Comparison of ENCODE assay signal across 1 mouse cellular context in genomic region chr17:25270795-25271335, GRCm38 (mm10).
TF ChIP-seq lines count a peak whose summit lies in the region.

No protein-coding gene starts in this region.

TF ChIP-seq in MEL, 35 proteins besides CTCF, POLR2A, EP300 and RAD21:
- no peak for TF ChIP-seq HCFC1 (IDR thresholded peaks at IDR 0.05; ENCODE audit: low read depth, low read length)
- no peak for TF ChIP-seq JUND (IDR thresholded peaks at IDR 0.05; ENCODE audit: low read depth, low read length)
- TF ChIP-seq GATA1 (IDR thresholded peaks at IDR 0.05; ENCODE audit: low read depth, low read length) = no peak
- TF ChIP-seq POLR2AphosphoS5 (IDR thresholded peaks at IDR 0.05; ENCODE audit: borderline replicate concordance, low read depth, low read length) = no peak
- no peak for TF ChIP-seq GABPA (IDR thresholded peaks at IDR 0.05; ENCODE audit: low read depth, low read length)
- TF ChIP-seq TCF12 (IDR thresholded peaks at IDR 0.05; ENCODE audit: low read depth, low read length) = no peak
- no peak for TF ChIP-seq TBP (IDR thresholded peaks at IDR 0.05; ENCODE audit: low read depth, low read length)
- TF ChIP-seq ZNF384 (IDR thresholded peaks at IDR 0.05; ENCODE audit: low read depth, low read length) = no peak
- TF ChIP-seq MXI1 (IDR thresholded peaks at IDR 0.05; ENCODE audit: low read depth, low read length) = no peak
- TF ChIP-seq USF1 (IDR thresholded peaks at IDR 0.05; ENCODE audit: low read depth, low read length) = no peak
- no peak for TF ChIP-seq ELF1 (IDR thresholded peaks at IDR 0.05; ENCODE audit: low read depth, low read length)
- TF ChIP-seq MAFK (IDR thresholded peaks at IDR 0.05; ENCODE audit: borderline replicate concordance, low read depth, low read length) = no peak
- no peak for TF ChIP-seq MYB (IDR thresholded peaks at IDR 0.05; ENCODE audit: low read depth, low read length)
- no peak for TF ChIP-seq ETS1 (IDR thresholded peaks at IDR 0.05; ENCODE audit: low read depth, low read length)
